Mouse (Mus musculus) small intestine, adult 2 months (tissue): ENCODE results near the gene Efs.

ENCODE experiments used
- CTCF ChIP-seq: fragments of 200-500 bp; IDR thresholded peaks from 2 replicates; pipeline ENCODE4 v1.5.1; 2012; ENCODE audit warnings: low read depth, mild to moderate bottlenecking, control low read depth, inconsistent platforms, low read length, moderate library complexity, mixed read lengths; ENCODE audit not compliant: insufficient replicate concordance, insufficient read length; ENCODE audit errors: extremely low read depth
- POLR2A ChIP-seq: fragments of 200-500 bp; IDR thresholded peaks from 2 replicates; pipeline ENCODE4 v1.6.1; 2012; ENCODE audit warnings: low read depth, mild to moderate bottlenecking, control low read depth, inconsistent platforms, low read length, moderate library complexity

GRCm38 (mm10) chr14:54903641-54904040 lies 22.3 kb downstream of the Efs start:
- TF ChIP-seq CTCF (no peak), POLR2A (no peak)
